Mouse (Mus musculus) ES-E14 (cell line): ENCODE results near the gene Agap2.
A peak's percentile ranks its signal among the peaks of the same experiment; 100 is the strongest.

Experiments used
- HCFC1 ChIP-seq: IDR thresholded peaks from 2 replicates; pipeline ENCODE4 v1.6.1; 2012; ENCODE audit warnings: low read length, inconsistent platforms, borderline replicate concordance; ENCODE audit not compliant: insufficient read depth
- ZNF384 ChIP-seq: IDR thresholded peaks from 2 replicates; pipeline ENCODE4 v1.6.1; 2012; ENCODE audit warnings: low read depth, low read length, inconsistent platforms

DNA sequence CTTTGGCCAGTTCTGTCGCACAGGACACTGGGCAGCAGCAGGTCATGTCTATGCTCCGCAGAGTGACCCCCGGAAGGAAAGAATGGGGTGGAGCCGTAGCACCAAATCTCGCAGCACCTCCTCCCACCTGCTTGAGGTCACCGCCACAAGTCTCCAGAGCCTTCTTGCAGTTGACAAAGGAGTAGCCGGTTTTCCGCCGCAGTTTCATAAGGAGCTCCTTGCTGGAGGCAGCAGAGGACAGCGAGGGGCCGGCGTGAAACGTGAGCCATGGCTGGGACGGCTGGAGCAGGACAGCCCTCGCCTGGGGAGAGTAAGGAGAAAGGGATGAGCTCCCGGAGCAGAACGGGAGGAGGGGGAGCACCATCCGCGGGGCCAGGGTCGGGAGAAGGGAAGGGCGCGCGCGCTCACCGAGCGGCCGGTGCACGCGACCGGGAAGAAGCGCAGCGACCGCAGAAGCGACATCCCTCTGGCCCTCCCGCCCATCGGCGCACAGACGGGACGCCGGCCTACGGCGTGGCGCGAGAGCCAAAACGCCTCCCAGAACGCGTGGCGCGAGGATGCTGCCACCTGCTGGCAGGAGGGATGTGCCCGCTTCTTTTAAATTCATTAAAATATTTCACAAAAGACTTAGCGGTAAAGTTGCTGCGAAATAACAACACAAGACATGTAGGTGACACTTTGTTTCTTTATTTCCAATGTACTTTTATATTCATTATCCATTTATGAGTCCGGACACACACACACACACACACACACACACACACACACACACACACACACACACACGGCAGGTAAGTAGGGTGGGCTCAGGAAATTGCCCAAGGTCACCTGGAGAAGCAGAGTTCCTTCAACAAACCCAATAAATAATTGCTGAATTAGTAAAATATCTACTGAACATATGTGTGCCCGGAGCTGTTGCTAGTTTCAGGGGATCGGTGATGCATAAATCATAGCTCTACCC, 44.5 kb upstream of the Agap2 start, which contains the start of gene Tsfm:
- TF ChIP-seq HCFC1: peak; percentile 79
- TF ChIP-seq ZNF384: no peak
